In the genomic region with DNA sequence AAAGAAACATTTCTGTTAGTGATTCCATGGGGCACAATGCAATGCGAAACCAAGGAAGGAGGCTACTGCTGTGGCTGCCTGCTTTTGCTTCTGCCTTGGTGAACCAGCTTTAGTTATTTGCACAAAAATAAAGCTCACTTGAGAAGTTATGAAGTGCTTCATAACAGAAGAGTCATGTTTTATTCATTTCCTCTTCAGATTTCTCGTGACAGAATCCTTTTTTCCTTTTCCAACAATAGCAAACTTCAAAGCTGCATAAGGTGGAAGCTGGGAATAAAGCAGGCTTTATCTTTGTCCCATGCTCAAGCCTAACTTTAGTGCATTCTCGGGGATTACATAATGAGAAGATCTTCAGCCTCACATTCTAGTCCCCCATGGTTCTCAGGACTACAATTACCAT, we compare ENCODE assay signal across 21 mouse cellular contexts.
DNase-seq lines count a peak whose midpoint lies in the region; ATAC-seq and TF ChIP-seq lines count a peak whose summit lies in the region.
"Had no signal": no experiment of that assay in that cellular context is flagged by ENCODE, and none has a peak within 500 bp of the region (broad histone marks: within the 10 kb centered on the region; RNA-seq: fewer than 3 reads in every experiment).

No protein-coding gene starts in this region.

- H3K9me3 ChIP-seq in midbrain, embryonic 11.5 days (ENCODE audit: control insufficient read depth, low read length): no peaks in the 10 kb centered on the region
- no peaks in the 10 kb centered on the region for H3K9me3 ChIP-seq in midbrain, embryonic 13.5 days
- H3K9me3 ChIP-seq in hindbrain, postnatal 0 days (ENCODE audit: low read length): no peaks in the 10 kb centered on the region
- H3K9me3 ChIP-seq: embryonic facial prominence, embryonic 15.5 days; heart, embryonic 15.5 days; hindbrain, embryonic 13.5 days had no signal

- H3K4me2 ChIP-seq in midbrain, embryonic 11.5 days: no peak overlapping the region
- H3K4me2 ChIP-seq in midbrain, embryonic 13.5 days (replicated peaks): no peak overlapping the region
- H3K4me2 ChIP-seq in hindbrain, postnatal 0 days (ENCODE audit: low read depth, low read length): no peak overlapping the region
- H3K4me2 ChIP-seq: embryonic facial prominence, embryonic 15.5 days; heart, embryonic 11.5 days; heart, embryonic 15.5 days; hindbrain, embryonic 13.5 days had no signal

- H3K4me3 ChIP-seq in midbrain, embryonic 11.5 days (ENCODE audit: low read depth, low read length): no peak overlapping the region
- no peak overlapping the region for H3K4me3 ChIP-seq in midbrain, embryonic 13.5 days (replicated peaks)
- H3K4me3 ChIP-seq in cortical plate, adult 2 months (ENCODE audit: insufficient read depth, low read length): no peak overlapping the region
- H3K4me3 ChIP-seq in hindbrain, postnatal 0 days (ENCODE audit: low read length): no peak overlapping the region
- H3K4me3 ChIP-seq: embryonic facial prominence, embryonic 15.5 days; heart, adult 2 months; heart, embryonic 15.5 days; hindbrain, embryonic 13.5 days had no signal

- H3K27ac ChIP-seq in midbrain, embryonic 11.5 days (ENCODE audit: low read depth, low read length): no peak overlapping the region
- H3K27ac ChIP-seq in midbrain, embryonic 13.5 days: no peak overlapping the region
- peak overlapping the region; percentile 59; the same call in 1 of the 2 replicates for H3K27ac ChIP-seq in cortical plate, adult 2 months (ENCODE audit: insufficient read depth, low read length)
- no peak overlapping the region for H3K27ac ChIP-seq in hindbrain, postnatal 0 days
- H3K27ac ChIP-seq: embryonic facial prominence, embryonic 15.5 days; heart, adult 2 months; heart, embryonic 15.5 days; hindbrain, embryonic 13.5 days had no signal

- no peak overlapping the region for H3K9ac ChIP-seq in midbrain, embryonic 11.5 days (ENCODE audit: low read length)
- H3K9ac ChIP-seq in midbrain, embryonic 13.5 days (replicated peaks): no peak overlapping the region
- H3K9ac ChIP-seq in hindbrain, postnatal 0 days (replicated peaks; ENCODE audit: low read length): no peak overlapping the region
- H3K9ac ChIP-seq: embryonic facial prominence, embryonic 15.5 days; heart, embryonic 15.5 days; hindbrain, embryonic 13.5 days had no signal

- no peaks in the 10 kb centered on the region for H3K36me3 ChIP-seq in midbrain, embryonic 11.5 days (ENCODE audit: control insufficient read depth, insufficient read depth, low read length)
- no peaks in the 10 kb centered on the region for H3K36me3 ChIP-seq in midbrain, embryonic 13.5 days
- H3K36me3 ChIP-seq in hindbrain, postnatal 0 days (ENCODE audit: insufficient read depth, low read length): no peaks in the 10 kb centered on the region
- H3K36me3 ChIP-seq: embryonic facial prominence, embryonic 15.5 days; heart, embryonic 15.5 days; hindbrain, embryonic 13.5 days had no signal

- WGBS in midbrain, embryonic 11.5 days: 36% methylated on average over 3 of the region's 3 CpGs
- WGBS in midbrain, embryonic 13.5 days: 19% methylated on average over 3 of the region's 3 CpGs
- WGBS in hindbrain, postnatal 0 days: 32% methylated on average over 3 of the region's 3 CpGs

- peaks cover 6% of the 10 kb centered on the region for H3K4me1 ChIP-seq in midbrain, embryonic 11.5 days (ENCODE audit: control insufficient read depth, insufficient read depth, low read length)
- no peaks in the 10 kb centered on the region for H3K4me1 ChIP-seq in midbrain, embryonic 13.5 days (replicated peaks)
- H3K4me1 ChIP-seq in cortical plate, adult 2 months (ENCODE audit: control insufficient read depth, insufficient read depth, low read length): no peaks in the 10 kb centered on the region
- H3K4me1 ChIP-seq in hindbrain, postnatal 0 days (ENCODE audit: insufficient read depth, low read length): no peaks in the 10 kb centered on the region
- H3K4me1 ChIP-seq: embryonic facial prominence, embryonic 15.5 days; heart, embryonic 15.5 days; hindbrain, embryonic 13.5 days had no signal

- no peak for TF ChIP-seq POLR2A in cortical plate, adult 2 months (IDR thresholded peaks at IDR 0.05; ENCODE audit: extremely low read depth, insufficient read depth, low read length)

- no peaks in the 10 kb centered on the region for H3K27me3 ChIP-seq in midbrain, embryonic 11.5 days (ENCODE audit: control insufficient read depth, insufficient read depth, low read length)
- H3K27me3 ChIP-seq in midbrain, embryonic 13.5 days: no peaks in the 10 kb centered on the region
- H3K27me3 ChIP-seq in hindbrain, postnatal 0 days (ENCODE audit: insufficient read depth, low read length): no peaks in the 10 kb centered on the region
- H3K27me3 ChIP-seq: CH12.LX; embryonic facial prominence, embryonic 15.5 days; heart, embryonic 15.5 days; hindbrain, embryonic 13.5 days; Patski had no signal

- TF ChIP-seq CTCF in cortical plate, adult 2 months (IDR thresholded peaks at IDR 0.05; ENCODE audit: extremely low read depth, insufficient read depth, low read length): no peak
- TF ChIP-seq CTCF in hindbrain, postnatal 0 days (IDR thresholded peaks at IDR 0.05; ENCODE audit: low read depth): no peak

- ATAC-seq in frontal cortex, adult (ENCODE audit: low TSS enrichment): peak; percentile 94
- ATAC-seq in midbrain, embryonic 11.5 days (ENCODE audit: low FRiP score): no peak
- ATAC-seq in midbrain, embryonic 13.5 days: no peak
- ATAC-seq in hindbrain, postnatal 0 days: no peak
- ATAC-seq: activated CD4-positive, CD25-positive, alpha-beta regulatory T cell, adult 4 months; Patski had no signal

- DNase-seq in frontal cortex, postnatal 25 days (ENCODE audit: low spot score in 2 of 2): no peak
- peak; percentile 79 for DNase-seq in midbrain, embryonic 11.5 days (ENCODE audit: low spot score, missing footprints)
- peak; percentile 56 for DNase-seq in brain, adult 2 months (ENCODE audit: low read depth, low spot score)
- DNase-seq in hindbrain, postnatal 0 days (ENCODE audit: low spot score): no peak
- DNase-seq: adrenal gland, postnatal 14 days; cerebellum, adult 2 months; cerebellum, postnatal 10 days; embryo, embryonic 11 days; gastrocnemius, postnatal 14 days; heart, adult 2 months; heart, postnatal 14 days had no signal

Comparison
In these comparisons a context has a peak if more than half of its experiments do, and no peak if none do; other contexts are left out.
1. DNase-seq: peak in midbrain, embryonic 11.5 days (single experiment) and brain, adult 2 months (single experiment); none in frontal cortex, postnatal 25 days (0 of 2) and hindbrain, postnatal 0 days (single experiment).